Mouse (Mus musculus): ENCODE measurements around the gene Igf2bp1. TPM values are rescaled to one million over a fixed set of nuclear protein-coding genes. Genes with fewer than 3 reads are reported as not detected.

The Igf2bp1 gene
- total and polyA plus RNA-seq, 3 experiments: under 0.01 TPM; not detected in 2

DNA sequence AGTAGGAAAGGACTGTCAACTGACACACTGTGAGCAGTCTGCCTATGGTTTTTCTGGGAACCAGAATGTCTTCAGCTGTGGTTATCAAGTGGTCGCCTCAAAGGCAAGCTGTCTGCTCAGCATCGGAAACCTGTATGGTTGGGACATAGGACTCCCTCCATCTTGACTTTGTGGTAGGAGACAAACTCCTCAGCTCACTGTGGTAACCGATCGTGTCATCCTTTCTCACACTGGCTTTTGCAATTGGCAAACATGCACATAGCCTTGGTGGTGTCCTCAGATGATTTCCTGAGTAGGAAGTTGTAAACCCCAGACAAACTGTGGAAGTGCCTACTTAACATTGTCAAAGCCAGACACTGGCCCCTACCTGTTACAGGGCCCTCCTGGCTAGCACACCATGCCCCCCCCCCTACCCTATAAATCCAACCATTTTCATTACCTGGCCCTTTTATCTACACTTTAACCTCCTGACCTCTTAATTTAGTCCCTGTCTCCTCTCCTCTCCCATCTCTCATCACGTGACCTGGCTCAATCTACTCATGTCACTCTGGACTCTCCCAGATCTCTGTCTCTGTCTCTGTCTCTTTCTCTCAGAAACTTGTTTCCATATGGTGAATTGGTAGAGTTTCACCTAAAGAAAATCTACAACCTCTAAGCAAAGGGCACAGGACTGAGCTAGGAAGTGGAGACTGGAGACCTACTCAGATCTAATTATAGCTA, 97.8 kb downstream of the Igf2bp1 start:
- Histone ChIP-seq H3K79me2 (replicated peaks; ENCODE audit: control insufficient read depth, extremely low read depth, insufficient read depth, poor library complexity, severe bottlenecking) (no peaks in the 10 kb centered on the region), H3K4me2 (ENCODE audit: insufficient read depth, low read depth, poor library complexity, severe bottlenecking) (no peak overlapping the region), H3K36me3 (replicated peaks in 1 of 2; ENCODE audit: control insufficient read depth in 1 of 2, insufficient read depth in 1 of 2, low read length in 1 of 2) (no peaks in the 10 kb centered on the region), H3K9me3 (replicated peaks; ENCODE audit: low read length) (no peaks in the 10 kb centered on the region), H3K9ac (ENCODE audit: insufficient read depth, low read depth) (no peak overlapping the region), H3K27ac (ENCODE audit: insufficient read depth, low read depth) (no peak overlapping the region), H3K4me3 (replicated peaks in 1 of 3; ENCODE audit: low read depth in 2 of 3, low read length in 2 of 3, poor library complexity in 1 of 3) (no peak overlapping the region), H3K27me3 (replicated peaks) (peaks cover 47% of the 10 kb centered on the region), H3K4me1 (ENCODE audit: control insufficient read depth in 1 of 2, insufficient read depth in 2 of 2) (no peaks in the 10 kb centered on the region)
- in situ Hi-C loops (cut with MboI; ENCODE audit: low pct_ligation_motif_present, low pct_unique_long_range_greater_than_20kb, low sequenced_read_pairs) (no loop called here), dilution Hi-C loops (cut with MboI; ENCODE audit: extremely low pct_ligation_motif_present, extremely low pct_unique_long_range_greater_than_20kb, low sequenced_read_pairs) (no loop called here)
- DNase-seq (ENCODE audit: extremely low read depth): no peak
- 0 out of 2 replicates have a peak, but pooled peaks have one; percentile 8 for TF ChIP-seq BHLHE40 (IDR thresholded peaks at IDR 0.05; ENCODE audit: low read depth, low read length)
- no peak for TF ChIP-seq MEF2A (IDR thresholded peaks at IDR 0.05; ENCODE audit: borderline replicate concordance, low read depth, low read length)
- no peak for TF ChIP-seq SMC3 (IDR thresholded peaks at IDR 0.05; ENCODE audit: low read depth, low read length)
- no peak for TF ChIP-seq E2F4 (IDR thresholded peaks at IDR 0.05; ENCODE audit: insufficient replicate concordance, low read depth, low read length)
- no peak for TF ChIP-seq PAX5 (IDR thresholded peaks at IDR 0.05; ENCODE audit: low read length)
- no peak for TF ChIP-seq CHD2 (IDR thresholded peaks at IDR 0.05; ENCODE audit: low read length)
- TF ChIP-seq JUND (conservative IDR thresholded peaks at IDR 0.05; ENCODE audit: low read depth, low read length): no peak
- no peak for TF ChIP-seq ZMIZ1 (IDR thresholded peaks at IDR 0.05; ENCODE audit: low read depth, low read length)

Other genes with a start within 250 kb of the Igf2bp1 start
- gene Phospho1, start 181.4 kb downstream of the Igf2bp1 start, total RNA-seq (2012; rRNA removed): 0.46 and 1.3 TPM in 2 replicates
- gene Phospho1, start 181.4 kb downstream of the Igf2bp1 start, total RNA-seq (2014; rRNA removed): not detected in 2 replicates
- 0.97 and 6.0 TPM in 2 replicates for gene Phospho1, start 181.4 kb downstream of the Igf2bp1 start, polyA plus RNA-seq (2012; ENCODE audit: insufficient read length, low read depth)
- 133 and 143 TPM in 2 replicates for gene Gngt2, start 168.7 kb downstream of the Igf2bp1 start, total RNA-seq (2012; rRNA removed)
- 157 and 162 TPM in 2 replicates for gene Gngt2, start 168.7 kb downstream of the Igf2bp1 start, total RNA-seq (2014; rRNA removed)
- 136 and 140 TPM in 2 replicates for gene Gngt2, start 168.7 kb downstream of the Igf2bp1 start, polyA plus RNA-seq (2012; ENCODE audit: insufficient read length, low read depth)
- gene Abi3, start 163.5 kb downstream of the Igf2bp1 start, total RNA-seq (2012; rRNA removed): 31.4 and 33.5 TPM in 2 replicates
- 24.4 and 25.9 TPM in 2 replicates for gene Abi3, start 163.5 kb downstream of the Igf2bp1 start, total RNA-seq (2014; rRNA removed)
- 54.9 and 74.5 TPM in 2 replicates for gene Abi3, start 163.5 kb downstream of the Igf2bp1 start, polyA plus RNA-seq (2012; ENCODE audit: insufficient read length, low read depth)
- gene B4galnt2, start 91.0 kb downstream of the Igf2bp1 start, total RNA-seq (2012; rRNA removed): 0.25 and 0.34 TPM in 2 replicates
- 0.42 and 0.53 TPM in 2 replicates for gene B4galnt2, start 91.0 kb downstream of the Igf2bp1 start, total RNA-seq (2014; rRNA removed)
- 1.9 and 2.0 TPM in 2 replicates for gene B4galnt2, start 91.0 kb downstream of the Igf2bp1 start, polyA plus RNA-seq (2012; ENCODE audit: insufficient read length, low read depth)
- not detected in 2 replicates for gene Gip, start 18.6 kb upstream of the Igf2bp1 start, total RNA-seq (2012; rRNA removed)
- gene Gip, start 18.6 kb upstream of the Igf2bp1 start, total RNA-seq (2014; rRNA removed): not detected in 2 replicates
- gene Gip, start 18.6 kb upstream of the Igf2bp1 start, polyA plus RNA-seq (2012; ENCODE audit: insufficient read length, low read depth): not detected in 2 replicates
- gene Snf8, start 28.9 kb upstream of the Igf2bp1 start, total RNA-seq (2012; rRNA removed): 113 and 133 TPM in 2 replicates
- gene Snf8, start 28.9 kb upstream of the Igf2bp1 start, total RNA-seq (2014; rRNA removed): 66.9 and 70.8 TPM in 2 replicates
- 199 and 208 TPM in 2 replicates for gene Snf8, start 28.9 kb upstream of the Igf2bp1 start, polyA plus RNA-seq (2012; ENCODE audit: insufficient read length, low read depth)
- gene Ube2z, start 59.4 kb upstream of the Igf2bp1 start, total RNA-seq (2012; rRNA removed): 51.3 and 60.4 TPM in 2 replicates
- gene Ube2z, start 59.4 kb upstream of the Igf2bp1 start, total RNA-seq (2014; rRNA removed): 62.1 and 64.2 TPM in 2 replicates
- gene Ube2z, start 59.4 kb upstream of the Igf2bp1 start, polyA plus RNA-seq (2012; ENCODE audit: insufficient read length, low read depth): 66.0 and 67.8 TPM in 2 replicates
- 851 and 995 TPM in 2 replicates for gene Atp5g1, start 69.7 kb upstream of the Igf2bp1 start, total RNA-seq (2012; rRNA removed)
- gene Atp5g1, start 69.7 kb upstream of the Igf2bp1 start, total RNA-seq (2014; rRNA removed): 669 and 778 TPM in 2 replicates
- gene Atp5g1, start 69.7 kb upstream of the Igf2bp1 start, polyA plus RNA-seq (2012; ENCODE audit: insufficient read length, low read depth): 788 and 969 TPM in 2 replicates
- not detected in 2 replicates for gene Calcoco2, start 106.0 kb upstream of the Igf2bp1 start, total RNA-seq (2012; rRNA removed)
- gene Calcoco2, start 106.0 kb upstream of the Igf2bp1 start, total RNA-seq (2014; rRNA removed): not detected in 2 replicates
- gene Calcoco2, start 106.0 kb upstream of the Igf2bp1 start, polyA plus RNA-seq (2012; ENCODE audit: insufficient read length, low read depth): not detected in 2 replicates
- not detected in 2 replicates for gene Ttll6, start 127.8 kb upstream of the Igf2bp1 start, total RNA-seq (2012; rRNA removed)
- gene Ttll6, start 127.8 kb upstream of the Igf2bp1 start, total RNA-seq (2014; rRNA removed): not detected in 2 replicates
- 0.09 TPM in 1 of 2 replicates, not detected in the other for gene Ttll6, start 127.8 kb upstream of the Igf2bp1 start, polyA plus RNA-seq (2012; ENCODE audit: insufficient read length, low read depth)
- gene Hoxb13, start 188.4 kb upstream of the Igf2bp1 start, total RNA-seq (2012; rRNA removed): 0.08 TPM in 2 replicates
- not detected in 2 replicates for gene Hoxb13, start 188.4 kb upstream of the Igf2bp1 start, total RNA-seq (2014; rRNA removed)
- gene Hoxb13, start 188.4 kb upstream of the Igf2bp1 start, polyA plus RNA-seq (2012; ENCODE audit: insufficient read length, low read depth): 0.15 TPM in 1 of 2 replicates, not detected in the other